Comparison of ENCODE assay signal across 9 mouse cellular contexts in genomic region chr4:123116011-123116410, GRCm38 (mm10). TPM values are rescaled to one million over a fixed set of nuclear protein-coding genes. Genes with fewer than 3 reads are reported as not detected.
A peak's percentile ranks its signal among the peaks of the same experiment; 100 is the strongest.
DNase-seq lines count a peak whose midpoint lies in the region; ATAC-seq lines count a peak whose summit lies in the region.
"Had no signal": no experiment of that assay in that cellular context is flagged by ENCODE, and none has a peak within 500 bp of the region (broad histone marks: within the 10 kb centered on the region; RNA-seq: fewer than 3 reads in every experiment).

Gene Oxct2b (plus strand): TSS chr4:123116266.

- H3K27me3 ChIP-seq in kidney, embryonic 15.5 days, result peaks cover 22% of the 10 kb centered on the region
- H3K27me3 ChIP-seq in hindbrain, embryonic 16.5 days (replicated peaks; ENCODE audit: control insufficient read depth, insufficient read depth, low read length), result peaks cover 5% of the 10 kb centered on the region
- H3K27me3 ChIP-seq in neural tube, embryonic 11.5 days (ENCODE audit: control insufficient read depth, insufficient read depth, low read length), result no peaks in the 10 kb centered on the region

- H3K9ac ChIP-seq in kidney, embryonic 15.5 days, result no peak within 1 kb of the TSS
- H3K9ac ChIP-seq in hindbrain, embryonic 16.5 days (ENCODE audit: low read depth, low read length), result peak within 1 kb of the TSS; percentile 52
- no peak within 1 kb of the TSS for H3K9ac ChIP-seq in neural tube, embryonic 11.5 days (ENCODE audit: low read length)

- ATAC-seq in kidney, embryonic 15.5 days (replicated peaks; ENCODE audit: low FRiP score), result peak; percentile 50
- ATAC-seq in hindbrain, embryonic 16.5 days, result peak; percentile 54
- ATAC-seq in neural tube, embryonic 11.5 days (ENCODE audit: insufficient read depth, low FRiP score, low TSS enrichment), result 0 out of 2 replicates have a peak, but pooled peaks have one; percentile 28
- ATAC-seq in megakaryocyte progenitor cell, adult 5-6 weeks (replicated peaks; ENCODE audit: poor library complexity), result no peak

- H3K4me2 ChIP-seq in kidney, embryonic 15.5 days, result peak within 1 kb of the TSS; percentile 76
- peak within 1 kb of the TSS; percentile 67 for H3K4me2 ChIP-seq in hindbrain, embryonic 16.5 days (ENCODE audit: low read length)
- H3K4me2 ChIP-seq in neural tube, embryonic 11.5 days (ENCODE audit: low read depth), result peak within 1 kb of the TSS; percentile 31

- H3K4me3 ChIP-seq in kidney, embryonic 15.5 days (replicated peaks), result peak within 1 kb of the TSS; percentile 38
- H3K4me3 ChIP-seq in hindbrain, embryonic 16.5 days (ENCODE audit: low read length), result peak within 1 kb of the TSS; percentile 46
- H3K4me3 ChIP-seq in neural tube, embryonic 11.5 days (ENCODE audit: low read depth, low read length), result peak within 1 kb of the TSS; percentile 15

- intact Hi-C loops in gastrocnemius, postnatal 14 days (cut with DNase I; ENCODE audit: low total_unique reads), result no loop called here

- peaks cover 9% of the 10 kb centered on the region; the same call in 1 of the 2 replicates for H3K4me1 ChIP-seq in kidney, embryonic 15.5 days
- H3K4me1 ChIP-seq in hindbrain, embryonic 16.5 days (ENCODE audit: control insufficient read depth, insufficient read depth, low read depth, low read length), result no peaks in the 10 kb centered on the region
- H3K4me1 ChIP-seq in neural tube, embryonic 11.5 days (ENCODE audit: control insufficient read depth, insufficient read depth, low read length), result no peaks in the 10 kb centered on the region

- no peak for DNase-seq in kidney, postnatal 25 days
- peak; percentile 39 for DNase-seq in embryo, embryonic 9.5 days (ENCODE audit: extremely low spot score)
- DNase-seq in neural tube, embryonic 11.5 days (ENCODE audit: low spot score), result peak; percentile 30
- DNase-seq in gastrocnemius, postnatal 14 days, result no peak
- DNase-seq in layer of hippocampus, adult 8-10 months (ENCODE audit: low spot score in 2 of 2), result no peak
- DNase-seq: heart, postnatal 4 days had no signal

- no peaks in the 10 kb centered on the region for H3K36me3 ChIP-seq in kidney, embryonic 15.5 days
- no peaks in the 10 kb centered on the region for H3K36me3 ChIP-seq in hindbrain, embryonic 16.5 days (ENCODE audit: control insufficient read depth, insufficient read depth, low read length)
- H3K36me3 ChIP-seq in neural tube, embryonic 11.5 days (ENCODE audit: control insufficient read depth, insufficient read depth, low read length), result no peaks in the 10 kb centered on the region

- no peaks in the 10 kb centered on the region for H3K9me3 ChIP-seq in kidney, embryonic 15.5 days (replicated peaks)
- no peaks in the 10 kb centered on the region for H3K9me3 ChIP-seq in hindbrain, embryonic 16.5 days (ENCODE audit: control insufficient read depth, low read length)
- H3K9me3 ChIP-seq in neural tube, embryonic 11.5 days (ENCODE audit: control insufficient read depth, low read length), result no peaks in the 10 kb centered on the region

- H3K27ac ChIP-seq in kidney, embryonic 15.5 days, result no peak within 1 kb of the TSS
- H3K27ac ChIP-seq in hindbrain, embryonic 16.5 days (ENCODE audit: low read depth, low read length), result no peak within 1 kb of the TSS
- H3K27ac ChIP-seq in neural tube, embryonic 11.5 days (ENCODE audit: low read depth, low read length), result no peak within 1 kb of the TSS

- WGBS in kidney, embryonic 15.5 days, result 11% methylated on average over 22 of the region's 22 CpGs
- 10% methylated on average over 21 of the region's 22 CpGs for WGBS in hindbrain, embryonic 16.5 days
- 8% methylated on average over 22 of the region's 22 CpGs for WGBS in neural tube, embryonic 11.5 days

RNA-seq across cellular contexts. Expression of gene Oxct2b, which starts in this region (rescaled TPM):
- not detected in 2 replicates for polyA plus RNA-seq in kidney, embryonic 15.5 days (2015; fragmentation: Nextera tagmentation; extraction: Ambion mirVana)
- polyA plus RNA-seq in hindbrain, embryonic 16.5 days (2015; fragmentation: Nextera tagmentation; extraction: Ambion mirVana), result 0.59 and 0.81 TPM in 2 replicates
- 0.23 TPM in 1 of 2 replicates, not detected in the other for polyA plus RNA-seq in neural tube, embryonic 11.5 days (2014; fragmentation: Nextera tagmentation; extraction: Ambion mirVana)
- total RNA-seq in megakaryocyte progenitor cell, adult 5-6 weeks (2015), result not detected in 2 replicates
- total RNA-seq in megakaryocyte progenitor cell, adult 5-6 weeks (2017), result not detected in 2 replicates
- not detected for total RNA-seq in gastrocnemius, postnatal 14 days (2021)
- total RNA-seq in layer of hippocampus, adult 8-10 months (2022), result under 1 TPM in 2 of 4 experiments, not detected in 2; 0.19 to 0.26 TPM
- total RNA-seq: heart, postnatal 4 days had no signal

Comparison
In these comparisons a context has a peak if more than half of its experiments do, and no peak if none do; other contexts are left out.
1. Peak in ATAC-seq, H3K4me3 ChIP-seq and H3K4me2 ChIP-seq in kidney, embryonic 15.5 days; RNA of the gene not detected or under 1 TPM.
2. Peak in ATAC-seq, H3K4me3 ChIP-seq, H3K9ac ChIP-seq and H3K4me2 ChIP-seq in hindbrain, embryonic 16.5 days; RNA of the gene not detected or under 1 TPM.
3. Peak in DNase-seq, ATAC-seq, H3K4me3 ChIP-seq and H3K4me2 ChIP-seq in neural tube, embryonic 11.5 days; RNA of the gene not detected or under 1 TPM.